Mouse (Mus musculus): Measurements from ENCODE around the gene Cbln3. TPM values are rescaled to one million over a fixed set of nuclear protein-coding genes. Genes with fewer than 3 reads are reported as not detected.

Cbln3 gene
- polyA plus RNA-seq, 1 experiment = not detected

DNA sequence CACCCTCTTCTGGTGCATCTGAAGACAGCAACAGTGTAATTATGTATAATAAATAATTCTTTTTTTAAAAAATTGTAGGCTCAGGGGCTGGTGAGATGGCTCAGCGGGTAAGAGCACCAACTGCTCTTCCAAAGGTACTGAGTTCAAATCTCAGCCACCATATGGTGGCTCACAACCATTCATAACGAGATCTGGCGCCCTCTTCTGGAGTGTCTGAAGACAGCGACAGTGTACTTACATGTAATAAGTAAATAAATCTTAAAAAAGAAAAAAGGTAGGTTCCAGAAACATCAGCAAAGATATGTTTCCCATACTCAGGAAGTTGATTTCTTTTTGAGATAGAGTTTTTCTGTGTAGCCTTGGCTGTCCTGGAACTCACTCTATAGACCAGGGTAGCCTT lies 41.4 kb downstream of the Cbln3 start:
- no peak overlapping the region for H3K27ac ChIP-seq (replicated peaks; ENCODE audit: low read depth, low read length)
- H3K4me1 ChIP-seq (ENCODE audit: control insufficient read depth, insufficient read depth, insufficient read length, low read length) = no peaks in the 10 kb centered on the region
- no peak overlapping the region for H3K4me3 ChIP-seq (ENCODE audit: insufficient read depth, low read depth, low read length)

DNA sequence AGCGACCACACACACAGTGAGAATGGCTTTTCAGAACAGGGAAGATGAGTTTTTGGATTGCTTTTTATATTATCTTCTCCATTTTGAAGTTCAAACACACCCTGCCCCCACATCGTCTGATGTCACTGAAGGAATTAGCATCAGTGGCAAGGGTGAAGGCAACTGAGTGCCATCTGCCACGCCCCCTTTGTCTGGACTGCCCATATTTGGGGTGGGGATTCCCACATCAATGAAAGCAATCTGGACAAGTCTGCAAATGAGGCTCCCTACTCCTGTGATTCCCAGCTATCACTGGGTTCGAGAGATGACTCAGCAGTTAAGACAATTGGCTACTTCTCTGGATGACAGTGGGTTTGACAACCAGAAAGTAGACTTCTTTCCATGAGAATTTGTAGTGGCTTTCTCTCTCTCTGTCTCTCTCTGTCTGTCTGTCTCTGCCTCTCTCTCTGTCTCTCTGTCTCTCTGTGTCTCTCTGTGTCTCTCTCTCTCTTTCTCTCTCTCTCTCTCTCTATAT lies 43.3 kb downstream of the Cbln3 start:
- Histone ChIP-seq H3K27ac (replicated peaks; ENCODE audit: low read depth, low read length) (no peak overlapping the region), H3K4me3 (ENCODE audit: insufficient read depth, low read depth, low read length) (no peak overlapping the region), H3K4me1 (ENCODE audit: control insufficient read depth, insufficient read depth, insufficient read length, low read length) (no peaks in the 10 kb centered on the region)

DNA sequence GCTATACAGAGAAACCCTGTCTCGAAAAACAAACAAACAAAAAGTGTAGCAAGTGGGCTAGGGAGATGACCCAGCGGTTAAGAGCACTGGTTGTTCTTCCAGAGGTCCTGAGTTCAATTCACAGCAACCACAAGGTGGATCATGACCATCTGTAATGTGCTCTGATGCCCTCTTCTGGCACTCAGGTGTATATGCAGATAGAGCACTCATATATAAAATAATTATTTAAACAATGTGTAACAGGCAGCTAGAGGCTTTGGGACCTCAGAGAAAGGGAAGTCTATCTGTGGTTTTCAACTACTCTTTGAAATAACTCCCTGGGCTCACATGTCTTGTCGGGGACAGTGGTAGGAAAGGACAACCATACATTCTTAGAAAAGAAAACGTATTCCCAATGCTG lies 45.5 kb downstream of the Cbln3 start:
- Histone ChIP-seq H3K27ac (replicated peaks; ENCODE audit: low read depth, low read length) (no peak overlapping the region), H3K4me1 (ENCODE audit: control insufficient read depth, insufficient read depth, insufficient read length, low read length) (no peaks in the 10 kb centered on the region), H3K4me3 (ENCODE audit: insufficient read depth, low read depth, low read length) (no peak overlapping the region)

DNA sequence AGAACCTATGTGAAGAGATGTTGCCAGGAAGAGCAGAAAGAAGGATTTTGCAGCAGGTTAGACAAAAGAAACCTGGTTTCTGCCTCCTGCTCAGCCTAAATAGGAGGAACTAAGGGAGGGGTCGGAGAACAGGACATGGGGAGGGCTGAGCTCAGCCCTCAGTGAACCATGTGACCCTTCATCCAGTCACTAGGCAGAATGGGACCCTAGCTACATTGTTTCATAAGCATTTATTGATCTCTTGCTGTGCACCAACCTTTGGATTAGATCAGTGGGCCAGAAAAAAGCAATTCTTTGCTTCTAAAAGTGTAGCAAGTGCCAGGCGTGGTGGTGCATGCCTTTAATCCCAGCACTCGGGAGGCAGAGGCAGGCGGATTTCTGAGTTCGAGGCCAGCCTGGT lies 45.9 kb downstream of the Cbln3 start:
- Histone ChIP-seq H3K4me1 (ENCODE audit: control insufficient read depth, insufficient read depth, insufficient read length, low read length) (no peaks in the 10 kb centered on the region), H3K4me3 (ENCODE audit: insufficient read depth, low read depth, low read length) (no peak overlapping the region), H3K27ac (replicated peaks; ENCODE audit: low read depth, low read length) (no peak overlapping the region)

DNA sequence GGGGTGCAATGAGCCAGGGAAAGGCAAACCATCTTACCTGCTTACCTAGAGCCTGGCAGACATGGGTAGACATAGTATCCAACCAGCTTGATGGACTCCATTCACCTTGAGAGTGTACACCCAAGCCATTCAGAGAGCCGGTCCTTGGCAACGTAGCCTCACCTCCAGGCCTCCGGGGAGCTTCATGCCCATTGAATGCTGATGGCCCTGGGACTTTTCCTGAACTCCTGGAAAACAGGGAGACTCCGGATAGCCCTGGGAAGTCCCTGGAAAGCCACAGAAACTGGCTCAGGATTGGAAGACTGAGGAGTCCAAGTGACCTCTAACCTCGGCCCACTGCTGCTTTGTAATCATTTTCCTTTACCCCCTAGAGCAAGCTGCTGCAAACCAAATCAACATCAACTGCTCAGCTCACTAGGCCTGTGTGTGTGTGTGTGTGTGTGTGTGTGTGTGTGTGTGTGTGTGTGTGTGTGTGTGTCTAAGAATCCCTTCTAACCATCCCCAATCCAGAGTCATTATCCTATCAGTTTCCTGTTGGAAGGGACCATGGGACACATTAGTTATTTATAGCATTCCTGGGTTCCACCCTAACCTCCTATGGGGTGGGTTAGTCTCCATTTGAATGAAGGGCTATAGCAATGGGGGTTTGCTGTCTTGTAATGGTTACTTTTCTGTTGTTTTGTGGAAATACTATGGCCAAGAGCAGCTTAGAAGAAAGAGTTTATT lies 49.2 kb downstream of the Cbln3 start:
- no peak overlapping the region for H3K4me3 ChIP-seq (ENCODE audit: insufficient read depth, low read depth, low read length)
- no peaks in the 10 kb centered on the region for H3K4me1 ChIP-seq (ENCODE audit: control insufficient read depth, insufficient read depth, insufficient read length, low read length)
- no peak overlapping the region for H3K27ac ChIP-seq (replicated peaks; ENCODE audit: low read depth, low read length)

DNA sequence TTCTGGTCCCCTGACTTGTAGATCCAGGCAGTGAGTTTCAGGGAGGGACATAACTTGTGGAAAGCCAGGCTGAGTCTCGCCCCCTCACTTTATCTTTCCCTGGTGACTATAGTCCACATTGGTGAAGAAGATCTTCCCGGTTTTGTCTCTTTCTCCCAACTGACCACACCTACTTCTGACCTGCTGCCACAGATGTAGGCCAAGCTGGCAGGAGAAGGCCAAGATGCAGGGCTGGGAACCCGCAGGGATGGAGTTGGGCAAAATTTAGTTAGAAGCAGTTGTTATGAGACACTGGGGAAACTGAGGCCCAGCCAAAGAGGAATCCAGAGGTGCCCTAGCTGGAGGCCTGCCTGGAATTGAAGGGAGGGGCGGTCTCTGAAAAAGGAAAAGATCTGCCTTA lies 51.1 kb downstream of the Cbln3 start:
- Histone ChIP-seq H3K4me1 (ENCODE audit: control insufficient read depth, insufficient read depth, insufficient read length, low read length) (no peaks in the 10 kb centered on the region), H3K4me3 (ENCODE audit: insufficient read depth, low read depth, low read length) (no peak overlapping the region), H3K27ac (replicated peaks; ENCODE audit: low read depth, low read length) (no peak overlapping the region)

DNA sequence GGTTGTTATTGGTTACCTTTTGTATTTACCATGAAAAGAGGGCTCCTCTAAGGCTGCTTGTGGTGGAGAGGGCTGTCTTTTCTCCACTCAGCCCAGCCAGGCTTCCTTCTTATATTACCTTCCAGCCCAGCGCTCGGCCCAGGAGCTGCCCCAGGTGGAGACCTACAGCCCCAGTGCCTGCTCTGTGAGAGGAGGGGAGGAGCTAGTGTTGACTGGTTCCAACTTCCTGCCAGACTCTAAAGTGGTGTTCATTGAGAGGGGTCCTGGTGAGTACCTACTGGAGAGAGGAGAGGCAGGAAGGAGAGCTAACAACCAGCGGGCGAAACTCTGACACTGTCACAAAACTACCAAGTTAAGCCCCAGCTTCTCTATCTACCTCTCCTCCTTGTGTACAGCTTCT lies 53.9 kb downstream of the Cbln3 start:
- Histone ChIP-seq H3K4me3 (ENCODE audit: insufficient read depth, low read depth, low read length) (no peak overlapping the region), H3K27ac (replicated peaks; ENCODE audit: low read depth, low read length) (no peak overlapping the region), H3K4me1 (ENCODE audit: control insufficient read depth, insufficient read depth, insufficient read length, low read length) (no peaks in the 10 kb centered on the region)

DNA sequence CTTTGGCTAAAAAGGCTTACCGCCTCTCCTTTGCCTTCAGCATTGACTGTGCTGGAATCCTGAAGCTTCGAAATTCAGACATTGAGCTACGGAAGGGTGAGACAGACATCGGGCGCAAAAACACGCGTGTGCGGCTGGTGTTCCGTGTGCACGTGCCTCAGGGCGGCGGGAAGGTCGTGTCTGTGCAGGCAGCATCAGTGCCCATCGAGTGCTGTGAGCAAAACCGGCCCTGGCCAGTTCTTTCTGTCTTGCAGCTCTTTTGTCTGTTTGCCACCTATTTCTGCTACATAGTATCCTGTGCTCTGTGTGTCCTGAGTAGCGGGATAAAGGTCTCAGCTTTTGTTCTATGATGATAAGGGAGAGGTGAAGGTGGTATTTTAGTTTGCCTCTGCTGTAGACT lies 54.3 kb downstream of the Cbln3 start:
- no peak overlapping the region for H3K4me3 ChIP-seq (ENCODE audit: insufficient read depth, low read depth, low read length)
- no peaks in the 10 kb centered on the region for H3K4me1 ChIP-seq (ENCODE audit: control insufficient read depth, insufficient read depth, insufficient read length, low read length)
- H3K27ac ChIP-seq (replicated peaks; ENCODE audit: low read depth, low read length) = no peak overlapping the region

Other genes starting within 250 kb of the Cbln3 start
- 25.0 and 31.0 TPM in 2 replicates for gene Ipo4, start 248.4 kb downstream of the Cbln3 start, polyA plus RNA-seq (2012; ENCODE audit: insufficient read depth, insufficient read length, missing spikeins)
- gene Gm49378, start 246.5 kb downstream of the Cbln3 start, polyA plus RNA-seq (2012; ENCODE audit: insufficient read depth, insufficient read length, missing spikeins) = 2.7 and 3.4 TPM in 2 replicates
- 21.6 and 26.6 TPM in 2 replicates for gene Tm9sf1, start 240.6 kb downstream of the Cbln3 start, polyA plus RNA-seq (2012; ENCODE audit: insufficient read depth, insufficient read length, missing spikeins)
- not detected in 2 replicates for gene Tssk4, start 234.2 kb downstream of the Cbln3 start, polyA plus RNA-seq (2012; ENCODE audit: insufficient read depth, insufficient read length, missing spikeins)
- 29.0 and 33.3 TPM in 2 replicates for gene Mdp1, start 223.9 kb downstream of the Cbln3 start, polyA plus RNA-seq (2012; ENCODE audit: insufficient read depth, insufficient read length, missing spikeins)
- 19.8 and 20.3 TPM in 2 replicates for gene Gmpr2, start 212.5 kb downstream of the Cbln3 start, polyA plus RNA-seq (2012; ENCODE audit: insufficient read depth, insufficient read length, missing spikeins)
- gene Nedd8, start 212.3 kb downstream of the Cbln3 start, polyA plus RNA-seq (2012; ENCODE audit: insufficient read depth, insufficient read length, missing spikeins) = 243 and 245 TPM in 2 replicates
- 8.2 and 9.2 TPM in 2 replicates for gene Tinf2, start 202.6 kb downstream of the Cbln3 start, polyA plus RNA-seq (2012; ENCODE audit: insufficient read depth, insufficient read length, missing spikeins)
- gene Tgm1, start 170.5 kb downstream of the Cbln3 start, polyA plus RNA-seq (2012; ENCODE audit: insufficient read depth, insufficient read length, missing spikeins) = not detected in 2 replicates
- 8.9 and 10.1 TPM in 2 replicates for gene Rabggta, start 162.1 kb downstream of the Cbln3 start, polyA plus RNA-seq (2012; ENCODE audit: insufficient read depth, insufficient read length, missing spikeins)
- gene Dhrs1, start 138.7 kb downstream of the Cbln3 start, polyA plus RNA-seq (2012; ENCODE audit: insufficient read depth, insufficient read length, missing spikeins) = 58.8 and 101 TPM in 2 replicates
- gene Nop9, start 138.7 kb downstream of the Cbln3 start, polyA plus RNA-seq (2012; ENCODE audit: insufficient read depth, insufficient read length, missing spikeins) = 4.8 and 5.5 TPM in 2 replicates
- 16.3 and 27.9 TPM in 2 replicates for gene Cideb, start 125.9 kb downstream of the Cbln3 start, polyA plus RNA-seq (2012; ENCODE audit: insufficient read depth, insufficient read length, missing spikeins)
- not detected in 2 replicates for gene Ltb4r2, start 123.0 kb downstream of the Cbln3 start, polyA plus RNA-seq (2012; ENCODE audit: insufficient read depth, insufficient read length, missing spikeins)
- not detected in 2 replicates for gene Ltb4r1, start 118.4 kb downstream of the Cbln3 start, polyA plus RNA-seq (2012; ENCODE audit: insufficient read depth, insufficient read length, missing spikeins)
- gene Adcy4, start 100.3 kb downstream of the Cbln3 start, polyA plus RNA-seq (2012; ENCODE audit: insufficient read depth, insufficient read length, missing spikeins) = 4.1 and 6.3 TPM in 2 replicates
- 3.7 and 5.0 TPM in 2 replicates for gene Ripk3, start 95.5 kb downstream of the Cbln3 start, polyA plus RNA-seq (2012; ENCODE audit: insufficient read depth, insufficient read length, missing spikeins)
- gene Nfatc4, start 61.2 kb downstream of the Cbln3 start, polyA plus RNA-seq (2012; ENCODE audit: insufficient read depth, insufficient read length, missing spikeins) = 1.5 and 1.8 TPM in 2 replicates
- gene Nynrin, start 30.4 kb downstream of the Cbln3 start, polyA plus RNA-seq (2012; ENCODE audit: insufficient read depth, insufficient read length, missing spikeins) = 0.87 and 1.0 TPM in 2 replicates
- 4.2 and 5.5 TPM in 2 replicates for gene Khnyn, start 555 bp upstream of the Cbln3 start, polyA plus RNA-seq (2012; ENCODE audit: insufficient read depth, insufficient read length, missing spikeins)
- gene Sdr39u1, start 15.9 kb upstream of the Cbln3 start, polyA plus RNA-seq (2012; ENCODE audit: insufficient read depth, insufficient read length, missing spikeins) = 134 and 149 TPM in 2 replicates
- 6.1 and 8.2 TPM in 2 replicates for gene Cma1, start 60.3 kb upstream of the Cbln3 start, polyA plus RNA-seq (2012; ENCODE audit: insufficient read depth, insufficient read length, missing spikeins)
- not detected in 2 replicates for gene Cma2, start 66.6 kb upstream of the Cbln3 start, polyA plus RNA-seq (2012; ENCODE audit: insufficient read depth, insufficient read length, missing spikeins)
- not detected in 2 replicates for gene Mcpt1, start 133.6 kb upstream of the Cbln3 start, polyA plus RNA-seq (2012; ENCODE audit: insufficient read depth, insufficient read length, missing spikeins)
- gene Mcpt9, start 146.1 kb upstream of the Cbln3 start, polyA plus RNA-seq (2012; ENCODE audit: insufficient read depth, insufficient read length, missing spikeins) = not detected in 2 replicates
- gene Mcpt2, start 157.6 kb upstream of the Cbln3 start, polyA plus RNA-seq (2012; ENCODE audit: insufficient read depth, insufficient read length, missing spikeins) = not detected in 2 replicates
- gene Mcpt4, start 177.9 kb upstream of the Cbln3 start, polyA plus RNA-seq (2012; ENCODE audit: insufficient read depth, insufficient read length, missing spikeins) = 8.2 and 8.8 TPM in 2 replicates
- gene Mcpt8, start 200.9 kb upstream of the Cbln3 start, polyA plus RNA-seq (2012; ENCODE audit: insufficient read depth, insufficient read length, missing spikeins) = not detected in 2 replicates
- gene Ctsg, start 218.2 kb upstream of the Cbln3 start, polyA plus RNA-seq (2012; ENCODE audit: insufficient read depth, insufficient read length, missing spikeins) = not detected in 2 replicates
- gene Gzme, start 236.2 kb upstream of the Cbln3 start, polyA plus RNA-seq (2012; ENCODE audit: insufficient read depth, insufficient read length, missing spikeins) = not detected in 2 replicates
- not detected in 2 replicates for gene Gzmd, start 248.2 kb upstream of the Cbln3 start, polyA plus RNA-seq (2012; ENCODE audit: insufficient read depth, insufficient read length, missing spikeins)

Measured in brown adipose tissue, adult 24 weeks (tissue).